In genomic region chr1:126593044-126593805, GRCm38 (mm10) we compare ENCODE assay signal across 10 mouse cellular contexts.
A peak's percentile ranks its signal among the peaks of the same experiment; 100 is the strongest.
DNase-seq lines count a peak whose midpoint lies in the region; ATAC-seq and TF ChIP-seq lines count a peak whose summit lies in the region.
"Had no signal": no experiment of that assay in that cellular context is flagged by ENCODE, and none has a peak within 500 bp of the region (broad histone marks: within the 10 kb centered on the region; RNA-seq: fewer than 3 reads in every experiment).

No protein-coding gene starts in this region.

- no peak overlapping the region for H3K4me2 ChIP-seq in kidney, postnatal 0 days (ENCODE audit: low read length)

- H3K27me3 ChIP-seq in kidney, postnatal 0 days (ENCODE audit: insufficient read depth, low read length): no peaks in the 10 kb centered on the region
- H3K27me3 ChIP-seq: CH12.LX had no signal

- TF ChIP-seq CTCF in kidney, postnatal 0 days (IDR thresholded peaks at IDR 0.05; ENCODE audit: low read depth): no peak

- intact Hi-C loops in gastrocnemius, postnatal 14 days (cut with DNase I; ENCODE audit: low total_unique reads): no loop called here

- H3K27ac ChIP-seq in kidney, postnatal 0 days: no peak overlapping the region

- no peaks in the 10 kb centered on the region for H3K36me3 ChIP-seq in kidney, postnatal 0 days (ENCODE audit: insufficient read depth, low read length)

- peak; percentile 36 for DNase-seq in gastrocnemius, postnatal 14 days
- DNase-seq in gastrocnemius, adult 18-20 months (ENCODE audit: low spot score): no peak
- peak; percentile 60 for DNase-seq in adrenal gland, postnatal 14 days
- DNase-seq in kidney, postnatal 0 days (ENCODE audit: low spot score): no peak
- DNase-seq in lung, postnatal 36 days: peak; percentile 91
- no peak for DNase-seq in right cerebral cortex, postnatal 10 days (ENCODE audit: low spot score in 2 of 2)
- no peak for DNase-seq in embryo, embryonic 11 days
- DNase-seq: cerebellum, postnatal 36 days had no signal

- H3K9me3 ChIP-seq in kidney, postnatal 0 days (replicated peaks; ENCODE audit: low read length): no peaks in the 10 kb centered on the region

- no peak overlapping the region for H3K9ac ChIP-seq in kidney, postnatal 0 days (ENCODE audit: low read depth, low read length)

- H3K4me3 ChIP-seq in kidney, postnatal 0 days (replicated peaks; ENCODE audit: low read depth, low read length): no peak overlapping the region

- ATAC-seq in kidney, postnatal 0 days (replicated peaks; ENCODE audit: low FRiP score, low read depth): 0 out of 2 replicates have a peak, but pooled peaks have one; percentile 26
- no peak for ATAC-seq in erythroid progenitor cell, adult 5-6 weeks (replicated peaks; ENCODE audit: low FRiP score, poor library complexity, severe bottlenecking)

- 44% methylated on average over 7 of the region's 7 CpGs for WGBS in kidney, postnatal 0 days

- no peaks in the 10 kb centered on the region for H3K4me1 ChIP-seq in kidney, postnatal 0 days (replicated peaks; ENCODE audit: insufficient read depth, low read length)

Comparison
In these comparisons a context has a peak if more than half of its experiments do, and no peak if none do; other contexts are left out.
1. DNase-seq: peak in gastrocnemius, postnatal 14 days (single experiment), adrenal gland, postnatal 14 days (single experiment) and lung, postnatal 36 days (single experiment); none in gastrocnemius, adult 18-20 months (single experiment), kidney, postnatal 0 days (single experiment), right cerebral cortex, postnatal 10 days (0 of 2) and embryo, embryonic 11 days (single experiment).